Mouse (Mus musculus): ENCODE measurements at regions not wholly inside any gene's neighbourhood (a gene's known extent, or its start where the extent isn't known, plus 50 kb on each side); places are given as distances from the start of the nearest gene placed in this dataset.

GRCm38 (mm10) chr5:74767993-74768392 lies 65.3 kb upstream of the Lnx1 start:
- DNase-seq = no peak

DNA sequence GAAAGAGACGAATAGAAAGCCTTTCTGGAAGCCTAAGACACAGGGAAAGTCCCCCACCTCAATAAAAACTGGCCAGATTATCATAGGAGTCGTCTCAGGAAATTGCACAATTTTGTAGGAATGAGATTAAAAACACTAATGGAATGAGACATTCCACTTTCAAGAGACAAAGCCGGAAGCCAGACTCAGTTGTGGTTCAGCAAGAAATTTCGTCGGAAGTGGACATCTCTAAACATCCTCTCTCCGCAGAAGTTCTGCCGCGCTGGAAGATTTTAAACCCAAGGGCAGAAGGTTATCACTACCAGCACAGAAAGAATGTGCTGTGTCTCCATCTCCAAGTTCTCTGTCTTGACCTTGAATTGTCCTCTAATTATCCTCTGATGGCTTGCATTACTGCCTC lies 63.5 kb upstream of the Lnx1 start:
- DNase-seq = no peak

- peak; percentile 34 for DNase-seq
These were observed 62.5 kb upstream of the Lnx1 start for GRCm38 (mm10) chr5:74765061-74765767.

DNA sequence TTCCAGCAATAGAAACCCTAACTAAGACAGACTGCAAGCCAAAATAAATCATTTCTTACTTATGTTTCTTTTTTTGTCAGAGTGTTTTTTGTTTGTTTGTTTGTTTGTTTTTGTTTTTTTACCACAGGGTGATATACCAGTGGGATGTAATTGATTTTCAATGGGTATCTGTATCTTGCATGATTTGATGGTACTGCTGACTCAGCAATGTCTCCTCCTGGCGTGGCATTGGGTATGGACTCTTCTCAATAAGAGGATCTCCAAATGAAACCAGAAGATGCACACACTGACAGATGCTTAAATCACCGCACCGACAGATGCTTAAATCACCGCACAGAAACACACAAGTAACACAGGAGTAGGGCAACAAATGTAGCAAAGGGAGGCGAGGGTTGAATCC lies 54.8 kb upstream of the Lnx1 start:
- no peak for DNase-seq

GRCm38 (mm10) chr5:74752961-74753360 lies 50.2 kb upstream of the Lnx1 start:
- no peak for DNase-seq
